Mouse (Mus musculus) forebrain, embryonic 13.5 days (tissue): ENCODE results near the gene Rhobtb3. TPM values are rescaled to one million over a fixed set of nuclear protein-coding genes. Genes with fewer than 3 reads are reported as not detected.
"Not testable (repeated sequence)": the region's sequence is repeated elsewhere in the genome, so short reads cannot be mapped to it uniquely, and the experiment has no call there.

ENCODE experiments used
- ATAC-seq: fragments of 200-750 bp; cut with Nextera tagmentation; 2 replicates; pipeline ENCODE4 v1.8.0; 2017
- H3K27ac ChIP-seq: fragments of 300-500 bp; sonication (generic); 2 replicates; pipeline ENCODE4 v1.5.1; 2015; ENCODE audit warnings: inconsistent platforms, mild to moderate bottlenecking, moderate library complexity
- H3K27me3 ChIP-seq: fragments of 300-500 bp; sonication (generic); 2 replicates; pipeline ENCODE4 v1.6.1; 2015; ENCODE audit warnings: mild to moderate bottlenecking, inconsistent platforms
- H3K36me3 ChIP-seq: fragments of 300-500 bp; sonication (generic); 2 replicates; pipeline ENCODE4 v1.6.1; 2015; ENCODE audit warnings: mild to moderate bottlenecking, inconsistent platforms; ENCODE audit not compliant: poor library complexity, severe bottlenecking
- H3K4me1 ChIP-seq: fragments of 300-500 bp; sonication (generic); 2 replicates; pipeline ENCODE4 v1.6.1; 2015; ENCODE audit warnings: inconsistent platforms
- H3K4me2 ChIP-seq: fragments of 300-500 bp; sonication (generic); 2 replicates; pipeline ENCODE4 v1.6.1; 2015; ENCODE audit warnings: inconsistent platforms, mild to moderate bottlenecking, moderate library complexity
- H3K4me3 ChIP-seq: fragments of 300-500 bp; sonication (generic); 2 replicates; pipeline ENCODE4 v1.5.1; 2015; ENCODE audit warnings: mild to moderate bottlenecking, inconsistent platforms
- H3K9ac ChIP-seq: fragments of 300-500 bp; sonication (generic); 2 replicates; pipeline ENCODE4 v1.6.1; 2015; ENCODE audit warnings: mild to moderate bottlenecking, inconsistent platforms
- H3K9me3 ChIP-seq: fragments of 300-500 bp; sonication (generic); replicated peaks from 2 replicates; pipeline ENCODE4 v1.6.1; 2016; ENCODE audit warnings: inconsistent platforms
- WGBS: fragments of 180-500 bp; shearing (Covaris S2); methylation state at CpG from one replicate; pipeline ENCODE4 v1.1.7; 2015; 5-methylcytosine and 5-hydroxymethylcytosine counted together
- polyA plus RNA-seq: library from polyadenylated mRNA; unstranded; fragments of >200 nt; fragmentation: Nextera tagmentation; extraction: Ambion mirVana; gene quantifications from 2 replicates; pipeline ENCODE4 v1.2.1, GENCODE M21; 2015

Rhobtb3 gene
- polyA plus RNA-seq, 1 experiment from 2014 or later = 38.7 TPM

GRCm38 (mm10) chr13:75823201-75823600 is 120.5 kb downstream of the Rhobtb3 start:
- Histone ChIP-seq H3K4me2 (no peak overlapping the region), H3K4me3 (no peak overlapping the region), H3K27ac (no peak overlapping the region), H3K27me3 (no peaks in the 10 kb centered on the region), H3K9me3 (no peaks in the 10 kb centered on the region), H3K9ac (no peak overlapping the region), H3K4me1 (no peaks in the 10 kb centered on the region), H3K36me3 (no peaks in the 10 kb centered on the region)
- ATAC-seq = no peak
- 88% methylated on average over 9 of the region's 9 CpGs for WGBS

DNA sequence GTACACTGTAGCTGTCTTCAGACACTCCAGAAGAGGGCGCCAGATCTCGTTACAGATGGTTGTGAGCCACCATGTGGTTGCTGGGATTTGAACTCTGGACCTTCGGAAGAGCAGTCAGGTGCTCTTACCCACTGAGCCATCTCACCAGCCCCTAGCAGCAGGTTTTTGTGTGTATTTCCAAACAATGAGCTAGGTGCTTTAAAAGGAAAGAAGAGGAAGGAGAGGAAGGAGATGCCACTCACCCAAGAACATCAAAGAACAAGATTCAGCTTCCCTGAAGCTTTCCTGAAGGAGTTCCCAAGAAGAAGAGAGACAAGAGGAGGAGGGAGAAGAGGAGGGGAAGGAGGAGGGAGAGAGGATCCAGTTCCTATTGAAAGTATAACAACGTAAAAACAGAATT is 121.4 kb downstream of the Rhobtb3 start:
- not testable (repeated sequence) for ATAC-seq, H3K9ac ChIP-seq, H3K4me3 ChIP-seq, H3K4me2 ChIP-seq, H3K27me3 ChIP-seq, H3K9me3 ChIP-seq, H3K27ac ChIP-seq, H3K4me1 ChIP-seq, H3K36me3 ChIP-seq
- WGBS = 77% methylated on average over 4 of the region's 4 CpGs

GRCm38 (mm10) chr13:75819898-75820297 is 123.8 kb downstream of the Rhobtb3 start:
- Histone ChIP-seq H3K27ac (no peak overlapping the region), H3K9ac (no peak overlapping the region), H3K9me3 (no peaks in the 10 kb centered on the region), H3K36me3 (no peaks in the 10 kb centered on the region), H3K4me2 (no peak overlapping the region), H3K4me3 (no peak overlapping the region), H3K27me3 (no peaks in the 10 kb centered on the region), H3K4me1 (no peaks in the 10 kb centered on the region)
- no peak for ATAC-seq

Other genes with a start within 250 kb of the Rhobtb3 start
- gene Ell2, start 237.2 kb downstream of the Rhobtb3 start, polyA plus RNA-seq = 1.5 and 2.0 TPM in 2 replicates
- 26.4 and 30.3 TPM in 2 replicates for gene Glrx, start 104.1 kb downstream of the Rhobtb3 start, polyA plus RNA-seq
- 1.2 and 1.8 TPM in 2 replicates for gene Spata9, start 23.2 kb upstream of the Rhobtb3 start, polyA plus RNA-seq
- gene Rfesd, start 74.8 kb upstream of the Rhobtb3 start, polyA plus RNA-seq = 19.0 and 19.8 TPM in 2 replicates
- 0.55 and 0.74 TPM in 2 replicates for gene Gpr150, start 113.1 kb upstream of the Rhobtb3 start, polyA plus RNA-seq
- gene Arsk, start 154.7 kb upstream of the Rhobtb3 start, polyA plus RNA-seq = 4.2 and 6.0 TPM in 2 replicates
- 9.6 and 10.4 TPM in 2 replicates for gene Ttc37, start 154.8 kb upstream of the Rhobtb3 start, polyA plus RNA-seq